Mouse (Mus musculus): ENCODE results near the gene Atg101.

The Atg101 gene

DNA sequence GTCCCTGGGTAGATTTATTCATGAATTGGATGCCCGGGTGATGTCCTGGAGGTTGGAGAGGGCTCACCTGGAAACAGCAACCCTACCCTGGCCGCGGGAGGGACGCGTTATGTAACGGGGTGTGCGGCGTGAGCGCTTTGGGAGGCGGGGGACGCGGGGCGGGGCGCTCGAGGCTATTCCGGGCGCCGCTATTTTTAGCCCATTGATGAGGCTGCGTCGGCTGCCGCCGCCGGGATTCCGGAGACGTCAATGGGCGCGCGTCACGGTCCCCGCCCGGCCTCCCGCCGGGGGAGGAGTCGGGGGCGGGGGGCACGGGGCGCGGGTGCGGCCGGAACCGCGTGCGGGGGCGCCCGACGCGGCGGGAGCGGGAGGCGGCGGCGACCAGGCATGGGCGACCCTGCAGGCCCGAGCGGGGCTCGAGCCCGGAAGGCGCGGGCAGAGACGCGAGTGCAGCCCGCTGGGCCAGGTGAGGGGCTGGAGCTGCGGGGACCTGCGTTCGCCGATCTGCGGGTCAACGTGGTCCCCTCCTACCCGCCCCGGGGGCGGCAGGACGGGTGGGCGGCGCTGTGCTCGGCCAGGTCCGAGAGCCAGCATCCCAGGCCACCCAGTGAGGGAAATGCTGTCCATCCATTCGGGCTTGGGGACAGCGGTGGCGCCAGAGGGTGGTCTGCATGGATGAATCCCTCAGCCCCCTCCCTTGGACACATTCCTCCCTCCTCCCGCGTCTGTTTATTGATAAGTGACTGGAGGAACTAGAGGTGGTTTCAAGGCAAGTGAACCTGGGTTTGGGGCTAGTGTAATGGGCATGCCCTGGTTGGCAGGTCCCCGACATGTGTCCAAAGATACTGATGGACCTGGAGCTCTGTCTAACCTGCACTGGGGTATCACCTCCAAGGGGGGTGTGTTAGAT lies 29.9 kb upstream of the Atg101 start, which contains the start of gene Nr4a1:
Gene Nr4a1 (plus strand): TSS at position 384 of the 910 bp plus-strand sequence.
- no peak for DNase-seq (ENCODE audit: low read depth, low spot score)

DNA sequence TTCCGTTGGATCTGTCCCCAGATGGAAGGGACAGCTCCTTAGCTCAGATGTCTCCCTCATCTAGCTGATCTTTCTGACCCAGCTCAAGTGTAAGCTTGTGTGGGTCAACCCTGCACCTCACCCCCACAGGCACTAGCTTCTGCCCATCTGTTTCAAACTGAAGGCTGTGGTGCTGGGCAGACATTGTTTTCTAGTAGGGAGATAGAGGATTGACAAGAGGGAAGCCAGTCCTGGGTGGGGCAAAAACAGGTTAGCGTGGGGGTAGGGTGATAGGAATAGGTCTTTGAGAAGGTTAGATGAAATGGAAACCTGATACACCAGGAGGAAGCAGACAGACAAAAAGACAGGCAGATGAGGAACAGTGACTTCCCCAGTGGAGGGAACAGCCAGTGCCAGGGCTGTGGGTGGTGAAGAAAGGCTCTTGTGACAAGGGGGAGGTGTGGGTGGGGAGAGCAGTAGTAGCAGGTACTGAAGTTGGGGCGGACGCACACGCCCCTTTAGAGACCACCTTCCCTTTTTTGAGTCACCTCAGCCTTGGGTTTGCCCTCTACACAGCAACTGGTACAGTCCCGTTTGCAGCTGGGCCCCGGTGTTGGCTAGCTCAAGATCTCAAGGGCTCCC lies 28.1 kb upstream of the Atg101 start:
- no peak for DNase-seq (ENCODE audit: low read depth, low spot score)

DNA sequence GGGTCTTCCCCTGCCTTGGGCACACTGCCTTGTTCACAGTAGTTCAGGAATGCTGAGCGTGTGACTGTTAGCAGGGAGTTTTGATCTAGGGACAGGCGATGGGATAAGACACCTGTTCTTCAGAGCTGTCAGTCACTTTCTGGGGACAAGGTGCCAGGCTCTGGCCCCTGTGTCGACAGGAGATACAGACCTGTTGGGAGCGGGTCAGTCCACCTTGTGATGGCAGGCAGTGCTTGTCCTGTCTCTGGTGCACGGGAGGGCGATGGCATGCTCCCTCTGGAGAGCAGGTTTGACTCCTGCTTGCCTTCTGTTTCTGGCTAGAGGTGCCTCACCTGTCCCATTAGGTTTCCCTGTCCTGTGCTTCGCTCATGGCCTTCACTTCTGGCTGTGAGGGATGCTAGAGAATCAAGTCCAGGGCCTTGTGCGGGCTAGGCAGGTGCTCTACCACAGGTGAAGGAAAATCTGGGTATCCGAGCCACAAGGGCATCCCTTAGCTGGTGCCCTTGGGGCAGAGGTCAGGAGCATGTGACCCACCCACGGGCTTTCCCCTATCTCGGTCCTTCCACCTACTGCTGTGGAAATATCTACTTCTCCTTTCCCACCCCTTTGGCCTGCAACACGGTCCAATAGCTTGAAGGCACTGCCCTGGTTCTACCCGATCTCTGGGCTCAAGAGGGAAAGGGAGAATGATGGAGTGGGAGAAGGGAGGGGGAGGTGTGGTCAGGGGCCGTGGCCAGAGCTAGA lies 27.4 kb upstream of the Atg101 start:
- no peak for DNase-seq (ENCODE audit: low read depth, low spot score)

DNA sequence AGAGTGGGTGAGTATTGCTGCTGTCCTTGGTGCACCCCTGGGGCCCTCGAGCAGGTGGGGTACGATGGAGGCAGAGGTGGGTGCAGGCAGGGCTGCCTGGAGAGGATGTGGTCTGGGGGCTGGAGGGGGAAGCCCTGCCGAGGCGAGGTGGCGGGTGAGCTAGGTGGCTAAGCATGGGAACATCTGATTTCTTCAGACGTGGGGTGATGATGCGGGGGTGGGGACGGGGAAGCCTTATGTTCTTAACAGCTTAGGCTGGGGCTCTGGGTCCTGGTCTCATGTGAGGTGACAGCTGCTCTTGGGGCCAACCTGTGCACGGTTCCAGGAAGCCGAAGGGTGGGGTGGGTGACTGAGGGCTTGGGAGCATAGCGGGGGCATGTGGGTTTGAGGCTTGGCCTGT lies 25.7 kb upstream of the Atg101 start:
- no peak for DNase-seq (ENCODE audit: low read depth, low spot score)

DNA sequence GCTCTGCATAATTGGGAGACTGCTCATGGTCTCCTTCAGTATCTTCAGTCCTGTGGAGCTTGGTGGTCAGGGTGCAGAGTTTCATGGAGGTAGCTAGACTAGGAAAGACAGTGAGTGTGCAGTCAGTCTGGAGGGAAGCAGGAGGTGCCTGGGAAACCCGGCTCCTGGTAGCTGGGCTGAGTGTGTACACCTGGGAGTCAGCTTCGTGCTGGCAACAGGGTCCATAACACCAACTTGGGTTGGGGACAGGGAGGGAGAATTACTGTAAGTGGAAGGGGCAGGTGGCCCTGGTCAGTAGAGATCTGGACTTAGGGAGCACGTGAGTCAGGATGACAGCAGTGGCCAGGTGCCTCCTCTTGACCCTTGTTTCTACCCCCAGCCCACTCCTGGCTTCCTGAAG lies 24.1 kb upstream of the Atg101 start:
- DNase-seq (ENCODE audit: low read depth, low spot score) = no peak

DNA sequence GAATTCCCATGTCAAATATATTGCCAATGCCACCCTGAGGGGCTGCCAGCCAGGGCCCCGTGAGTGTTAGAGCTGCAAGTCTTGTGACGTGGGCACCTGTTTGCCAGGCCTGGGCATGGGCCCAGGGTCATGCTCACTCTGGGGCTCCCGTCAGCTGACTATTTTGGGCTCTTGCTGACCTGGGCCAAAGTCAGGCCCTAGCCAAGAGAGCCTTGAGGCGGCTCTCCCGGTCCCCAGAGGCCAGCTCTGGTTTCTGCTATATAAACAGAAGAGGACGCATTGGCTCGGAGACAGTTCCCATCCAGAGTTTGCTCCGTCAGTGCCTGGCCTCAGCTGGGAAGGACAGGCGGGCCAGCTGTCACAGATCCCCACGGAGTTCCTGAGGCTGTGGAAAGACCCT lies 23.7 kb upstream of the Atg101 start:
- DNase-seq (ENCODE audit: low read depth, low spot score) = no peak

DNA sequence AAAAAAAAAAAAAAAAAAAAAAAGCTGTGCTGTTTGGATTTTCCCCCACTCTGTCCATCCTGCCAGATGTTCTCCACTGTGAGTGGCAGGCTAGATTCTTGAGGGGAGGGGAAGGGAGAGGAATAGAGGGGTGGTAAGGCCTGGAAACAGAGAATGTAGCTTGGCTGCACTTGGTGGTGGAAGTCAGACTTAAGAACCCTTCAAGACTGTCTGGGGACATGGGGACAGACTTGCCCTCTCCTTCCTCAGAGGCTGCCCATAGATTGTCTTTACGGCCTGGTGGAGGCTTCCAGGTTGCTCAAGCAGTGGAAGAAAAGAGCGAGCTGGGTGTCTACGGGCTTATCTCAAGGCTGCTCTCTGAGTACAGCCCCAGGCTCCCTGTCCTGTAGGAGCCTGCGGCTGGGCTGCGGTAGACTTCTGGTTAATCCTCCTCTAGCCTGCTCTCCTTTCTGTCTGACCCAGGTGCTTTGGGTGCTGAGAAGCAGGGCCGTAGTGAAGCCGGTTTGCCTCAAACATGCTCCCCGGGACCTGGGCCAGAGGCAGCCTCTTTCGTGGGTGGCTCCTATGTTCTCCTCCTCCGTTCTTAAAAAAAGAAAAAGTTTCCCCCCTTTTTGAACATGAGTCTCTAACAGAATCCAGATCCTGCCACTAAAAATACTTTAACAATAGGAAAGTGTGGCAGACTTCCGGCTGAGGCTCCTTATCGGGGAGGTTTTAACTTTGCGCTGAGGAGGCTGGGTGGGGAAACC lies 23.0 kb upstream of the Atg101 start:
- peak; percentile 60 for DNase-seq (ENCODE audit: low read depth, low spot score)

DNA sequence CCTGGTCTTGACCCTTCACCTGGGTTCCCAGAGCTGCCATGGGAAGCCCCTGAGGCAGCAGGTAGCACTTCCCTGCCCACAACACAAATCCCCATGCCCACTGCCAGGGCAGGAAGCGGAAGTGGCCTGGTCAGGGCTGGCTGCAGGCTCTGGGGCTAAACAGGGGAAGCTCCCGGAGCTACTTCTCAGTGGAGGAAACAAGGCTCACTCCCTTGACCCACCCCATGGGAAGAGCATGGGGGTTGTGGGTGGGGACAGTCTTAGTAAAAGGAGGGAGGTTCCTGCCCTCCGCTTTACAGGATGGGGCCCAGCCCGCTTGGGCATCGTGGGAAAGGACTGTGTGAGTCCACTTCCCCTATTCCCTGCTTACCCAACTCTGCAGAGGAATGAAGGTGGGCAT lies 21.6 kb upstream of the Atg101 start:
- no peak for DNase-seq (ENCODE audit: low read depth, low spot score)

DNA sequence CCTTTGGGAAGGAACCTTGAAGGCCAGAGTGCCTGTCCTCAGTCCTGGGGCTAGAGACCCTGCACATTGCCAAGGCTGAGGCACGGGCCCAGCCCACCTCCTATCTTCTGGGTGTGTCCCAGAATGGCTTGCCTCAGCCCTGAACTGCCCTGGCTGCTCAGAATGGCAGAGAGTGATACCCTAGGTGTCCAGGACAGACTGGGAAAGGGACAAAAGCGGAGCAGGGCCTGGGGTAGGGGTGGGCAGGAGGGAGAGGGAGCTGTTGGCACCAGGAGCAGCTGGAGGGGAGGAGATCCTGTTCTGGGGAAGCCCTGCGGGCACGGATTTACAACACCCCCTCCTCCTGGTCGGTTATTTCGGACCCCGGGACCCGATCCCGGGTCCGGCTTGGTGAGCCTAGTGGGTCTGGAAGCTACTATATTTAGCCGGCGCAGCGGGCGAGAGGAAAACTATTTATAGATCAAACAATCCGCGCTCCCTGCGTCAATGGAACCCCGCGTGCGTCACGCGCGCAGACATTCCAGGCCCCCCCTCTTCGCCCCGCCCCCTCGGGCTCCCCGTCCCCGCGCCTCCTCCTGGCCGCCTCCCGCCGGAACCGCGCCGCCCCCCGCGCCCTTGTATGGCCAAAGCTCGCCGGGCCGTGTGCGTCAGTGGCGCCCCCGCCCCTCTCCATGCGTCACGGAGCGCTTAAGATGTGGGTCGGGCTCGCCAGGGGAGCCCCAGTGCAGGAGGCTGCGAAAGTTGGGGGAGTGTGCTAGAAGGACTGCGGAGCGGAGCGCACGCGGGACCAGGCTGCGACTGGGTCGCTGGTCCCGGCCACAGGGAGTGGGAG lies 17.7 kb upstream of the Atg101 start:
- peak; percentile 85 for DNase-seq (ENCODE audit: low read depth, low spot score)

DNA sequence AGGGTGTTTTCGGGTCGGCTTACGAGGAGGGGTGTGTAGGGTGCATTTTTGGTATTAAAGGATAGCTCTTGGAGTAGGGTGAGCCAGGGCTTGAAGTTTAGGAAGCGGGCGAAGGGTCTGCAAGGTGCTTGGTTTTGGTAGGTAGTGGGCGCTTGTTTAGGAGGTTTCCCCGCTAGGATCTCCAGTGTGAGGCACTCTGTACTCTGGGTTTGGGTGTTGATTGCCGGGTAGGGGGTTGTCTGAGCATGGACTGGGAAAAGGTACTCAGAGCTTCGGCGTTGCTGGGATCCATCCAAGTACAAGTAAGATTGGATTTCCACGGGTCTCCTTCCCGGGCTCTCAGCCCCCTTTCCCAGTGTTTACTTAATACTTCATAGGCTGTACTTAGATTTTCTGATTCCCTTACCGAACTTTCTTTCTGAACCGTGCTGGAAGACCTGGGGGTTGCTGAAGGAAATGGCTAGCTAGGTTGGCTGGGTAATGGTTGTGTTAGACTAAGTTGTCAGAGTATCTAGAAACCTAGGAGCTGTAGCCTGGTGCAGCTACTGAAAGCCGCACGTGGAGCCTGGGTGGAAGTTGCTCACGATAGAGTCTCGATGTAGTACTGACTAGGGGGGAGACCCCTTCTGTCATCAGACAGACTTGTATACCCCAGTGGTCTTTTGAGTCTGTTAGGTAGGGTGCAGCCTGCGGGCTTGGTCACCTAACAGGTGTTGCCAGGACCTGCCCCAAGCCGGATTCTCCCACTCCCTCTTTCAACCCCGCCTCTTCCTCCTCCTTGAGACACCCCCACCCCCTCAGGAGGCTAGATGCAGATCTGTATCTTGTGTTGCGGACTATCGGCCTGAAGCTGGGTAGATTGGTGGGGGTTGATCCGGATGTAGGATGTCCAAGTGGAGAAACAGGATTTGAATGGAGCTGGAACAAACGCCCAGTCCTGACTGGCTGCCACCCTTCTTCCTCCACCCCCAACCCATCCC lies 16.7 kb upstream of the Atg101 start:
- no peak for DNase-seq (ENCODE audit: low read depth, low spot score)

DNA sequence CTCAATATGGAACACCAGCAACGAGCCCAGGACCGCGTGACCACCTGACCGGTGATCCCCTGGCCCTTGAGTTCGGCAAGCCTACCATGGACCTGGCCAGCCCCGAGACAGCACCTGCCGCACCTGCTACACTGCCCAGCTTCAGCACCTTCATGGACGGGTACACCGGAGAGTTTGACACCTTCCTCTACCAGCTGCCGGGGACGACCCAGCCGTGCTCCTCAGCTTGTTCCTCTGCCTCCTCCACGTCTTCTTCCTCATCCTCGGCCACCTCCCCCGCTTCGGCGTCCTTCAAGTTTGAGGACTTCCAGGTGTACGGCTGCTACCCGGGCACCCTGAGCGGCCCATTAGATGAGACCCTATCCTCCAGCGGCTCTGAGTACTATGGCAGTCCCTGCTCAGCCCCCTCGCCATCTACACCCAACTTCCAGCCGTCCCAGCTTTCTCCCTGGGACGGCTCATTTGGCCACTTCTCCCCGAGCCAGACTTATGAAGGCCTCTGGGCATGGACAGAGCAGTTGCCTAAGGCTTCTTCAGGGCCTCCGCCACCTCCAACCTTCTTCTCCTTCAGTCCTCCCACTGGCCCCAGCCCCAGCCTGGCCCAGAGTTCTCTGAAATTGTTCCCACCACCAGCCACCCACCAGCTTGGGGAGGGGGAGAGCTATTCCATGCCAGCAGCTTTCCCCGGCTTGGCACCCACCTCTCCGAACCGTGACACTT lies 13.8 kb upstream of the Atg101 start:
- DNase-seq (ENCODE audit: low read depth, low spot score) = no peak

DNA sequence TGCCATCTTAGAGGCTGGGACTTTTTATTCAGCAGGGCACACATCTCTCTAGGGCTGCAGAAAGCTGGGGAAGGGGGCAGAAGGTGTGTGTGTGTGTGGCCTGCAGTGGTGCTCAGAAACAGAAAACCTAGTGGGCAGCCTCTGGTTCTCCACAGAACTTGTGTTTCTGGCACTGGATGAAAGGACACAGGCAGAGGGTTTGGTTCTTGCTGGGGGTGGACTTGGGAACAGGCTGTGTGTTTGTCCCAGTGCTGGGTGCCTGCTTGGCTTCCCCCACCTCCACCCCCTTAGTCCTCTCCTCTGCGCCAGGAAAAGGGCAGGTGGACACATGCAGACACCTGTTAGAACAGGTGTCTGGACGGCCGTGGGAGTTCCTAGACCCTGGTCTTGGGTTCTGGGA lies 13.0 kb upstream of the Atg101 start:
- DNase-seq (ENCODE audit: low read depth, low spot score) = no peak

DNA sequence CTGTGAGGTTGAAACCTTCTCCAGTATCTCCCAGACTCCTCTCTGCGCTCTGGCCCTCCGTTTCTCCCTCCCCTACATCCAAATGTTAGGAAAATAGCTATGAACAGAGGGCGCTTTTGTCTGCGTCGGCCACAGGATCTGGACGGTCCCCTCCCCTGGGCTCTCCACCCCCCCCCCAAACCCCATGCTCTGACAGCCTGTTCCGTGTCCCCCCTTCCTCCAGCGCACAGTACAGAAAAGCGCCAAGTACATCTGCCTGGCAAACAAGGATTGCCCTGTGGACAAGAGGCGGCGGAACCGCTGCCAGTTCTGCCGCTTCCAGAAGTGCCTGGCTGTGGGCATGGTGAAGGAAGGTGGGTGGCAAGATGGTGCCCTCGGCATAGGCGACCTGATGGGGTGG lies 12.6 kb upstream of the Atg101 start:
- peak; percentile 59 for DNase-seq (ENCODE audit: low read depth, low spot score)

DNA sequence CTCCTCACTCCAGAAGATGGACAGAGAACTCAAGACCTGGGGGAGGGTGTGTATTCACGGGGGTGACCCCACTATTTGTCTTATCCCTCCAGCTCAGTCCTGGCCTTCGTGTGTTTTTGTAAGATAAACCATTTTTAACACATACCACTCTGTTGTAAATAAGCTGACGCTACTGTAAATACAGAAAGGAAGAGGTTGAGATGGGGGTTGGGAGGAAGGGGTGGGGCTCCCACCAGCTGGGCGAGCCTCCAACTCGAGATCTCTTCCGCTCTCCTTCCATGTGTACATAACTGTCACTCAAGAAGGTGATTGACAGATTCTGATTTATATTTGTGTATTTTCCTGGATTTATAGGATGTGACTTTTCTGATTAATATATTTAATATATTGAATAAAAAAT lies 9.7 kb upstream of the Atg101 start:
- DNase-seq (ENCODE audit: low read depth, low spot score) = no peak

DNA sequence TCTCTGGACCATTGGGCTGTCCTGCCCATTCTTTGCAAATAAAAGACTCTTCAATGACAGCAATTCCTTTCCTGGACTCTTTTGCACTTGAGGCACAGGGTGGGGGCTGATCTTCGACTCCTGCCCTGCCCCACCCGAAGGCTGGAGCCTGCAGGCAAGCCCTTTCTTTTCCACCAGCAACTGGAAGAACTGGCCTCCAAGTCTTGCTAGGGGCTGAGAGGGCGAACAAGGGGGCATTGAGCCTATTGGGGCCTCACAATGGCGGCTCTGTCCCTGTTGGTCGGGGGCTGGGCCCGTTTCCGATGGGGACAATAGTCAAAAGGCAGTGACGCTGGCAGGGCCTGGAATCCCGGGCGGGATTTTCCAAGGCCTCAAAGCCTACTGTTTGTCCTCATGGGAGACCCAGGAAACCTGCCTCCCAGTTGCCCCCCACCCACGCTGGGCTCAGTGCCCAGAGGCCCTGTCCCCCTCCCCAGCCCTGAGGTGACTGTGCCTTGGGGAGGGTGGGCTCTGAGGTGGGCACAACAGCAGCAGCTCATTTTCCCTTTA lies 6.6 kb upstream of the Atg101 start:
- no peak for DNase-seq (ENCODE audit: low read depth, low spot score)

DNA sequence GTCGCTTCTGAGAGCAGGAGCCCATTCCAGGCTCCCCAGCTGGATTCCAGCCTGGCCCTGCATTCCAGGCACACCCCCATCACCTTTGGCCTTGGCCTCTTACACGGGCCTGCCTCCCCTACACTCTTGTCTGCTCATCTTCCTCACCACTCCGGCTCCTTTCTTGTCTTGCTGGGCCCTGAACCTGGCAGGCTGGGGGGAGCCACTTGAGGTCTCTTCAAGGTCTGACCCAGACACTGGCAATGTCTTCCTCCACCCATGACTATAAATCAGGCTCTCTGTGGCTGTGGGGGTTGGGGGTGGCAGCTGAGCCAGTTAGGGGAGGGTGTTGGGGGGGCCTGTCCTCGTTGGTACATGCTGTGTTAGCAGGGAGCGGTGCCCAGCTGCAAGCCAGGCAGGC lies 5.5 kb upstream of the Atg101 start:
- DNase-seq (ENCODE audit: low read depth, low spot score) = no peak

DNA sequence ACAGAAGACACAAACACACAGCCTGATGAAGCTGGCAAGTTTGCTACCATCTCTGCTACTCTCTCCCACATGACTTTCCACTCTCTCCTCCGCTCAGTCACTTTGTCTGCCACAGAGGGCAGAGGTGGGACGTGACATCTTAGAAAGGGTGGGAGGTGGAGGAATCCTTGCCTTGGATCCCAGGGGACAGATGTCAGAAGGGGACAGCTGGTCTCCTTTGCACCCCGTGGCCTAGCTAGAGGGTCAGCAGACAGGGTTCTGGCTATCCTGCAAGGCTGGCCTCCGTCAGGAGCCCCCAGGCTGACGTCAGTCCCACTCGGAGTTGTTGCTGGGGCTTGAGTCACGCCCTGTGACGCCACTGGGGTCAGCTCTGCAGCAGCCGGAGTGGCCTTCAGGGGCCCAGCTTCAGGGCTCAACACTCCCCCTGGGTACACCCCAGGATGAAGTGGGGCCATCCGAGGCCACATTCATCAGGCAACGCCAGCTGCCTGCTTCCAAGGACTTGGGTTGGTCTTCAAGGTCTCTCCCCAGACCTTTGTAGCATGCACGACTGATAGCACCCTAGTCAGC lies 4.6 kb upstream of the Atg101 start:
- DNase-seq (ENCODE audit: low read depth, low spot score) = no peak

DNA sequence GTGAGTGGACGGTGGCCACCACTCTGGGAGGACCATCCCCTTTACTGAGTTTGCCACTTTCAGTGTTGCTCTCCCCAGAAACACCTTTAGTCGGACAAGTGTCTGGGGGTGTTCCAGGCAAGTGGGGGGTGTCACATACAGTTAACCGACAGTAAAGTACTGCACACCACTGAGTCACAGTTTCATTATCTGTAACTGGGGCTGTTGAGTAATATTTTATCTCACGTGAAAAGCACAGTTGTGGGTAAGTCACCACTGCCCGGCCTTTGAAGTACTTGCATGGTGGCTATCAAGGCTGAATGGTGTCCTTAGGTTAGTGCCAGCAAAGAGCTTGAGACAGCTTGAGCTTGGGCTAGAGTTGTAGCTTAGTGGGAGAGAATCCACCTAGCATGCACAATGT lies 1.6 kb upstream of the Atg101 start:
- no peak for DNase-seq (ENCODE audit: low read depth, low spot score)
